Mouse (Mus musculus): ENCODE measurements at regions not wholly inside any gene's neighbourhood (a gene's known extent, or its start where the extent isn't known, plus 50 kb on each side); places are given as distances from the start of the nearest gene placed in this dataset.
A peak's percentile ranks its signal among the peaks of the same experiment; 100 is the strongest.

DNA sequence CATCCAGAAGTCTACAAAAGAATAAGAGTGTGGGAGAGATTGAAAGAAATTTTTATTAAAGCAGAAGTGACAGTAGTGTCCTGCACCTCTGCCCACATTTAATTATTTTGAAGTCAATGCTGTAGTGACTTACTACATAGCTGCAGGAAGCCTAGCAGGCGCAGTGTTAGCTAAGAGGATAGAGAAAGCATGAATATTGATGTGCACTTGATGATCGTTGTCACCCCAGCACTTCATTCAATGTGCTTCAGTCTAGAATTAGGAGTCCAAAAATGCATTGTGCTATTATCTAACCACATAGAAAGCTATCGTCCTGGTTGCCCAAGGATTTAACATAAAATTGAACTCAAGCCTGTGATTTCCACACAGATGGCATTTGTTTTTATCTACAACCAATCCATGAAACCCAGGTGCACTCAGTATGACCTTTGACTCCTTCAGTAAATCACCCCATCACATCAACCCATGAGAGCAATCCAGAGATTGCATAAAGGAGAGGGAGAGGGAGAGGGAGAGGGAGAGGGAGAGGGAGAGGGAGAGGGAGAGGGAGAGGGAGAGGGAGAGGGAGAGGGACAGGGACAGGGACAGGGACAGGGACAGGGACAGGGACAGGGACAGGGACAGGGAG, 210.7 kb upstream of the Tars start:
- no peak overlapping the region for H3K4me3 ChIP-seq (ENCODE audit: low read length)
- no peak for ATAC-seq
- no peak for DNase-seq (ENCODE audit: low spot score)
- H3K4me1 ChIP-seq (ENCODE audit: insufficient read depth, low read length) = no peaks in the 10 kb centered on the region
- no peak overlapping the region for H3K4me2 ChIP-seq (ENCODE audit: low read depth, low read length)
- H3K9ac ChIP-seq (replicated peaks; ENCODE audit: low read length) = no peak overlapping the region
- no peaks in the 10 kb centered on the region for H3K9me3 ChIP-seq (ENCODE audit: low read length)
- WGBS = 61% methylated on average over 3 of the region's 3 CpGs
- no peaks in the 10 kb centered on the region for H3K27me3 ChIP-seq (ENCODE audit: insufficient read depth, low read length)
- TF ChIP-seq CTCF (IDR thresholded peaks at IDR 0.05; ENCODE audit: low read depth) = no peak
- no peaks in the 10 kb centered on the region for H3K36me3 ChIP-seq (ENCODE audit: insufficient read depth, low read length)
- no peak overlapping the region for H3K27ac ChIP-seq

GRCm38 (mm10) chr15:11607489-11607888, 208.0 kb upstream of the Tars start:
- no peak overlapping the region for H3K4me2 ChIP-seq (ENCODE audit: low read depth, low read length)
- no peaks in the 10 kb centered on the region for H3K9me3 ChIP-seq (ENCODE audit: low read length)
- no peaks in the 10 kb centered on the region for H3K27me3 ChIP-seq (ENCODE audit: insufficient read depth, low read length)
- TF ChIP-seq CTCF (IDR thresholded peaks at IDR 0.05; ENCODE audit: low read depth) = no peak
- H3K27ac ChIP-seq = no peak overlapping the region
- no peaks in the 10 kb centered on the region for H3K4me1 ChIP-seq (ENCODE audit: insufficient read depth, low read length)
- peak; percentile 51 for DNase-seq (ENCODE audit: low spot score)
- no peaks in the 10 kb centered on the region for H3K36me3 ChIP-seq (ENCODE audit: insufficient read depth, low read length)
- H3K9ac ChIP-seq (replicated peaks; ENCODE audit: low read length) = no peak overlapping the region
- no peak for ATAC-seq
- H3K4me3 ChIP-seq (ENCODE audit: low read length) = no peak overlapping the region

DNA sequence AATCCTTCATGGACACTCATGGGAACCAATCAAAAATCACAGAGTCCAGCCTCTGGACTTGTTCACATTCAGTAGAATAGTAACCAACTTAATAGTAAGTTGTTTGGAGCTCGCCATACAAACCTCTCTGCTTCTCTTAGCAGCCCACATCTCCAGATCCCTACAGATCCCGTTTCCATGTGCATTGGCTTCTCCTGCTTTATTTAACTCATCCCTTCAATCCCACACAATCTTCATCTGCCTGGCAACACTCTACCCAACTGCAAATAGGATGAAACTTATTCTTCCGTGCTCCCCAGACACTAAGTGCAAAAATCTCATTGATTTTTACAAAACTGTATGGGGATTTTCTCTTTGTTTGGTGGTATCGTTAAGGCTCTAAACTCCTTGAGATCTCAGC, 206.2 kb upstream of the Tars start:
- whole genome bisulfite sequencing = 91% methylated on average over 4 of the region's 4 CpGs
- ATAC-seq (no peak), DNase-seq (ENCODE audit: low spot score) (no peak)
- no peak overlapping the region for H3K27ac ChIP-seq
- TF ChIP-seq CTCF (IDR thresholded peaks at IDR 0.05; ENCODE audit: low read depth) = no peak
- H3K4me1 ChIP-seq (ENCODE audit: insufficient read depth, low read length) = no peaks in the 10 kb centered on the region
- H3K36me3 ChIP-seq (ENCODE audit: insufficient read depth, low read length) = no peaks in the 10 kb centered on the region
- no peak overlapping the region for H3K9ac ChIP-seq (replicated peaks; ENCODE audit: low read length)
- H3K9me3 ChIP-seq (ENCODE audit: low read length) = no peaks in the 10 kb centered on the region
- no peak overlapping the region for H3K4me2 ChIP-seq (ENCODE audit: low read depth, low read length)
- no peaks in the 10 kb centered on the region for H3K27me3 ChIP-seq (ENCODE audit: insufficient read depth, low read length)
- no peak overlapping the region for H3K4me3 ChIP-seq (ENCODE audit: low read length)

DNA sequence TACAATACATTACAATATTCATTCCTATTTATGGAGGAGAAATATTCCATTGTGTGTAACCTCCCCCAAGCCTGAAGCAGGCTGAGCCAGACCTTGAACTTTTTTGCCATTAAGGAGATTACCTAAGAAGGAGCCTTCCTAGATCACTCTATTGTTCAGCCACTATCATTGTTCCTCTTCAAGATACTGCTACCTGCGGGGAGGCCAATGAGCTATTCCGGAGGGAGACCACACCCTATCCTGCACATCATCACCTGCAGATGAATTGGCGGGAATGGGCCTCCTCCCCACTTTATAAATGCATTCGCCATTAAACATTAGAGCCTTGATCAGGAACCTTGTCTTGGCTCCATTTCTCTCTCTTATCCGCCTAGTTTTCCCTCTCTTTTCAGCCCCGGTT, 197.6 kb upstream of the Tars start:
- ATAC-seq = no peak
- 86% methylated on average over 6 of the region's 6 CpGs for WGBS
- no peaks in the 10 kb centered on the region for H3K9me3 ChIP-seq (ENCODE audit: low read length)

GRCm38 (mm10) chr15:11590542-11591116, 191.2 kb upstream of the Tars start:
- Histone ChIP-seq H3K4me1 (ENCODE audit: insufficient read depth, low read length) (no peaks in the 10 kb centered on the region), H3K9me3 (ENCODE audit: low read length) (no peaks in the 10 kb centered on the region), H3K4me2 (ENCODE audit: low read depth, low read length) (no peak overlapping the region), H3K36me3 (ENCODE audit: insufficient read depth, low read length) (no peaks in the 10 kb centered on the region), H3K27me3 (ENCODE audit: insufficient read depth, low read length) (no peaks in the 10 kb centered on the region), H3K9ac (replicated peaks; ENCODE audit: low read length) (no peak overlapping the region), H3K4me3 (ENCODE audit: low read length) (no peak overlapping the region), H3K27ac (no peak overlapping the region)
- WGBS = 52% methylated on average over 9 of the region's 9 CpGs
- peak; percentile 73 for TF ChIP-seq CTCF (IDR thresholded peaks at IDR 0.05; ENCODE audit: low read depth)
- ATAC-seq (0 out of 2 replicates have a peak, but pooled peaks have one; percentile 61), DNase-seq (ENCODE audit: low spot score) (peak; percentile 77)

More for the DNA sequence above, 197.6 kb upstream of the Tars start:
- no peak for DNase-seq (ENCODE audit: low spot score)
- no peaks in the 10 kb centered on the region for H3K36me3 ChIP-seq (ENCODE audit: insufficient read depth, low read length)
- H3K27ac ChIP-seq = no peak overlapping the region
- H3K4me3 ChIP-seq (ENCODE audit: low read length) = no peak overlapping the region
- no peaks in the 10 kb centered on the region for H3K4me1 ChIP-seq (ENCODE audit: insufficient read depth, low read length)
- no peak overlapping the region for H3K4me2 ChIP-seq (ENCODE audit: low read depth, low read length)
- no peaks in the 10 kb centered on the region for H3K27me3 ChIP-seq (ENCODE audit: insufficient read depth, low read length)
- no peak for TF ChIP-seq CTCF (IDR thresholded peaks at IDR 0.05; ENCODE audit: low read depth)
- H3K9ac ChIP-seq (replicated peaks; ENCODE audit: low read length) = no peak overlapping the region

DNA sequence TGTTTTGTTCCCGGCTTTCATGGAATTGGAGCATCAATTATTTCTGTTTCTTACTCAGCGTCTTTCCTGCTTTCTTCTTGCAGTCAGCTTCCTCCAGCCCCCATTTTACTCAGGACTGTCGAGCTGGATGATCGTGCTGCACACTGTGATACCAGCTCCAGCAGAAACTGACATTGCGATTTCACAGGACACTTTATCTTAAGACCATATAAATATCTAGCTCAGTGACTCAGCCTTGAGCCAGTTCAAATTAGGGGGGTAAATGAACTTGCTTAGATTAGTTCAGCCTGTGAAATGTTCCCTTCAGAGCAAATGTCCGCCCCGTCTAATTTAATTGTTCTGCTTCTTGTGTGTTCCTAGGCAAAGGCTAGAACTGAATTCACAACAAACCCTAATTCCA, 190.3 kb upstream of the Tars start:
- H3K4me2 ChIP-seq (ENCODE audit: low read depth, low read length) = no peak overlapping the region
- WGBS = 58% methylated on average over 7 of the region's 7 CpGs
- H3K9ac ChIP-seq (replicated peaks; ENCODE audit: low read length) = no peak overlapping the region
- H3K4me1 ChIP-seq (ENCODE audit: insufficient read depth, low read length) = no peaks in the 10 kb centered on the region
- ATAC-seq = no peak
- no peak for TF ChIP-seq CTCF (IDR thresholded peaks at IDR 0.05; ENCODE audit: low read depth)
- H3K9me3 ChIP-seq (ENCODE audit: low read length) = no peaks in the 10 kb centered on the region
- no peaks in the 10 kb centered on the region for H3K27me3 ChIP-seq (ENCODE audit: insufficient read depth, low read length)
- DNase-seq (ENCODE audit: low spot score) = no peak
- no peak overlapping the region for H3K4me3 ChIP-seq (ENCODE audit: low read length)
- no peaks in the 10 kb centered on the region for H3K36me3 ChIP-seq (ENCODE audit: insufficient read depth, low read length)
- H3K27ac ChIP-seq = no peak overlapping the region

DNA sequence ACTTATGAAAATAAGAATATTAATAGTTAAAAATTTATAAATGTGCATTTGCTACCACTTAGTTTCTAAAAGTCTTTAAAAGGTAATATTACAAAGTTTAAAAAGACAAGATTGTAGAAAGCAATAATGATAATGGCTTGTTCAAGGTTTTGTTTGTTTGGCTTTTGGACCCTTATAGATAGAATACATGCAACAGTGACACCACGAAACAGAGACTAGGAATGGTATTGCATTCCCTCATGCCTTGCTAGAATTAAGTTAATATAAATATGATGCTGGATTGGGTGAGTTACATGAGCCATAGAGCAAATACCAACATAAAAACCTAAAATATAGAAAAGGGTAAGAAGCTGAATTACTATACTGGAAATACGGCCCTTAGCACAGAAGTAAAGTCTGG, 186.9 kb upstream of the Tars start:
- 87% methylated on average over 2 of the region's 2 CpGs for whole genome bisulfite sequencing

More for the DNA sequence above, 186.9 kb upstream of the Tars start:
- peak; percentile 9; the same call in 1 of the 2 replicates for TF ChIP-seq CTCF (IDR thresholded peaks at IDR 0.05; ENCODE audit: low read depth)
- no peaks in the 10 kb centered on the region for H3K9me3 ChIP-seq (ENCODE audit: low read length)
- no peak overlapping the region for H3K27ac ChIP-seq
- ATAC-seq (no peak), DNase-seq (ENCODE audit: low spot score) (no peak)
- no peak overlapping the region for H3K4me2 ChIP-seq (ENCODE audit: low read depth, low read length)
- H3K36me3 ChIP-seq (ENCODE audit: insufficient read depth, low read length) = no peaks in the 10 kb centered on the region
- no peak overlapping the region for H3K4me3 ChIP-seq (ENCODE audit: low read length)
- no peak overlapping the region for H3K9ac ChIP-seq (replicated peaks; ENCODE audit: low read length)
- H3K27me3 ChIP-seq (ENCODE audit: insufficient read depth, low read length) = no peaks in the 10 kb centered on the region
- no peaks in the 10 kb centered on the region for H3K4me1 ChIP-seq (ENCODE audit: insufficient read depth, low read length)
